Mouse (Mus musculus): ENCODE data around the gene Gm49486.

DNA sequence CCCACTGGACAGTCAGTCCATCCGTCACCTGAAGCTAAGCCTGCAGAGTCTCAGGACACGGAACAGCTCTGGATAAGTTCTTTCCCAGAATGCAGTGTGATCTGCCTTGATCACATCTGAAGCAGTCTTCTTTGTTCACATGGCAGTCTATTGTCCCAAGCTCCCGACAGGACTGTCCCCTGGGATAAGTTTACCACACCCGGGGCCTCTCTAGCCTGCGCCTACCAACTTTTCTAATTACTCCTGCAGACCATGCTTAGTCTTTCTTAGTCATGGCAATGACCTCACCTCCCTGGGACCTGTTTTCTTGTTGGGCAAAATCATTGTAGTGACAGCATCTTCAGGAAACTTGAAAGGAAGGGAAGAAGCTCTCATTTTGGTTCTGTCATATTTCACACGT, 8.8 kb downstream of the Gm49486 start:
- TF ChIP-seq CTCF (conservative IDR thresholded peaks at IDR 0.05; ENCODE audit: low read length) (no peak), POU5F1 (IDR thresholded peaks at IDR 0.05; ENCODE audit: borderline replicate concordance, low read length) (no peak)

Data from E14TG2a.4 (cell line).